Mouse (Mus musculus): ENCODE measurements around the gene Smu1.

DNA sequence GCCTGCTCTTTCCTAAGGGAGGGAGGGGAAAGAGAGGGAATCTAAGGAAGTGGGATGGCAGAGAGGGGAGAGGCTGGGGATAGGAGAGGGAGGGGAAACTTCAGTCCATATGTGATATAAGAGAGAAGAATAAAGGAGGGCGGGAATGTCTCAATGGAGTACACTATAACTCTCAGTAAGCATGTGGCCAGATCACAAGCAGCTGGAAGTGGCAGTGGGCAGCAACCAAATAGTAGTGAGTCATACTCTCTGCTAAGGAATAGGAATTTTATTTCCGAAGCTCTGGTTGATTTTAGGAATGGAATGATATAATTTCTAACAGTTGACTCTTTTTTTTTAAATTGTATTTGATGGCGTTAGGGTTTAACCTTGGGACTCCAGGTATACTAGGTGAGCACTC is 40.6 kb downstream of the Smu1 start:
- TF ChIP-seq CTCF (IDR thresholded peaks at IDR 0.05; ENCODE audit: control insufficient read depth, insufficient read depth, insufficient read length) (no peak), USF1 (IDR thresholded peaks at IDR 0.05; ENCODE audit: low read depth) (no peak), MYOG (IDR thresholded peaks at IDR 0.05; ENCODE audit: control insufficient read depth, extremely low read depth, insufficient read length) (no peak)
